Mouse (Mus musculus) ES-Bruce4 (cell line): Measurements from ENCODE around the gene Ippk. TPM values are rescaled to one million over a fixed set of nuclear protein-coding genes. Genes with fewer than 3 reads are reported as not detected.

Experiments
- H3K27ac ChIP-seq: 2 replicates; pipeline ENCODE4 v1.5.1; 2012; ENCODE audit warnings: low read length, inconsistent platforms; ENCODE audit not compliant: insufficient read depth
- H3K27me3 ChIP-seq: 2 replicates; pipeline ENCODE4 v1.6.1; 2012; ENCODE audit warnings: mild to moderate bottlenecking, low read length, inconsistent platforms; ENCODE audit not compliant: control insufficient read depth, poor library complexity, insufficient read depth, severe bottlenecking
- H3K36me3 ChIP-seq: 2 replicates; pipeline ENCODE4 v1.6.1; 2012; ENCODE audit warnings: inconsistent platforms, mild to moderate bottlenecking, low read length, moderate library complexity; ENCODE audit not compliant: control insufficient read depth, poor library complexity, insufficient read depth, severe bottlenecking
- H3K4me1 ChIP-seq: one replicate; pipeline ENCODE4 v1.8.1; 2011; ENCODE audit warnings: low read length; ENCODE audit not compliant: control insufficient read depth, insufficient read depth
- H3K4me3 ChIP-seq: 2 replicates; pipeline ENCODE4 v1.5.1; 2011; ENCODE audit warnings: low read depth, mild to moderate bottlenecking, low read length
- H3K9ac ChIP-seq: 2 replicates; pipeline ENCODE4 v1.6.1; 2012; ENCODE audit warnings: low read depth, mild to moderate bottlenecking, inconsistent platforms; ENCODE audit not compliant: poor library complexity, severe bottlenecking
- H3K9me3 ChIP-seq: replicated peaks from 2 replicates; pipeline ENCODE4 v1.6.1; 2012; ENCODE audit warnings: mild to moderate bottlenecking, low read length, inconsistent platforms; ENCODE audit not compliant: control insufficient read depth, poor library complexity, insufficient read depth, severe bottlenecking
- CTCF ChIP-seq: IDR thresholded peaks from one replicate; pipeline ENCODE4 v1.8.1; 2011; ENCODE audit warnings: low read depth, low read length
- EP300 ChIP-seq: IDR thresholded peaks from 2 replicates; pipeline ENCODE4 v1.6.1; 2011; ENCODE audit warnings: low read depth, low read length; ENCODE audit not compliant: insufficient read depth
- POLR2A ChIP-seq: IDR thresholded peaks from one replicate; pipeline ENCODE4 v1.8.1; 2011; ENCODE audit warnings: low read length; ENCODE audit not compliant: insufficient read depth
- polyA plus RNA-seq: library from polyadenylated mRNA; stranded (reverse); fragments of >200 nt; gene quantifications from 2 replicates; pipeline ENCODE4 v1.2.4, GENCODE M21; 2011; ENCODE audit warnings: low read depth; ENCODE audit not compliant: missing spikeins, insufficient read depth, insufficient read length

Gene Ippk
- polyA plus RNA-seq, 1 experiment: 16.4 TPM

DNA sequence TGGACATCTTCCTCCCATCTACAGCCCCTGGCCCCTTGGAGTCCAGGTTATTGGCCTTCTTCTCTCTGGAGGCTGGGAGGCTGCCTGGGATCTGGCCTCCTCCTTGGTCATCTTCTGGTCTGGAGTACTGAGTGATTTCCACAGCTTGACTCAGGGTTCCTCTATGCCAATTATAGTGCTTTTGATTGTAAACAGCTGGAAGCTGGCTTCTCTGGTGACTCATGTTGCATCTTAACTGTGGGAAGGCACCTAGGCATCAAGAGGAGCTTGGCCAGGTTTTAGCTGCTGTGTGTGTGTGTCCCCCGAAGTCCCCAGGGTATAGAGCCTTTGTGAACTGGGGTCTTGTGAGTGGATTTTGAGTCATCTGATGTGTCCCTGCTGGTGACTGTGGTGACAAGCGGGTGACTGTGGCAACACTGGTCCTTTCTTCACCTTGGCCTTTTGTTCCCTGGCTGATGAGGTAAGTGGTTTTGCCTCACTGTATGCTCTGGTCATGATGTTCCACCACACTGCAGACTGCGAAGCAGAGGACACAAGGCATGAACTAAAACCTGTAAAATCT, 26.1 kb upstream of the Ippk start:
- no peaks in the 10 kb centered on the region for H3K9me3 ChIP-seq
- H3K36me3 ChIP-seq: no peaks in the 10 kb centered on the region
- H3K9ac ChIP-seq: no peak overlapping the region
- no peaks in the 10 kb centered on the region for H3K27me3 ChIP-seq
- TF ChIP-seq EP300: no peak
- no peak for TF ChIP-seq POLR2A
- TF ChIP-seq CTCF: no peak
- H3K4me1 ChIP-seq: no peaks in the 10 kb centered on the region
- no peak overlapping the region for H3K27ac ChIP-seq
- H3K4me3 ChIP-seq: no peak overlapping the region

GRCm38 (mm10) chr13:49396798-49397197, 24.3 kb upstream of the Ippk start:
- H3K9me3 ChIP-seq: no peaks in the 10 kb centered on the region
- TF ChIP-seq EP300 (no peak), POLR2A (no peak), CTCF (no peak)

GRCm38 (mm10) chr13:49398191-49398590, 22.9 kb upstream of the Ippk start:
- no peak overlapping the region for H3K9ac ChIP-seq
- H3K9me3 ChIP-seq: no peaks in the 10 kb centered on the region
- no peak for TF ChIP-seq CTCF
- no peak for TF ChIP-seq POLR2A
- no peaks in the 10 kb centered on the region for H3K27me3 ChIP-seq
- H3K27ac ChIP-seq: no peak overlapping the region
- no peaks in the 10 kb centered on the region for H3K4me1 ChIP-seq
- no peak overlapping the region for H3K4me3 ChIP-seq
- H3K36me3 ChIP-seq: no peaks in the 10 kb centered on the region

More at GRCm38 (mm10) chr13:49396798-49397197, 24.3 kb upstream of the Ippk start:
- H3K4me1 ChIP-seq: no peaks in the 10 kb centered on the region
- H3K36me3 ChIP-seq: no peaks in the 10 kb centered on the region
- H3K27me3 ChIP-seq: no peaks in the 10 kb centered on the region
- no peak overlapping the region for H3K4me3 ChIP-seq
- no peak overlapping the region for H3K9ac ChIP-seq
- no peak overlapping the region for H3K27ac ChIP-seq

DNA sequence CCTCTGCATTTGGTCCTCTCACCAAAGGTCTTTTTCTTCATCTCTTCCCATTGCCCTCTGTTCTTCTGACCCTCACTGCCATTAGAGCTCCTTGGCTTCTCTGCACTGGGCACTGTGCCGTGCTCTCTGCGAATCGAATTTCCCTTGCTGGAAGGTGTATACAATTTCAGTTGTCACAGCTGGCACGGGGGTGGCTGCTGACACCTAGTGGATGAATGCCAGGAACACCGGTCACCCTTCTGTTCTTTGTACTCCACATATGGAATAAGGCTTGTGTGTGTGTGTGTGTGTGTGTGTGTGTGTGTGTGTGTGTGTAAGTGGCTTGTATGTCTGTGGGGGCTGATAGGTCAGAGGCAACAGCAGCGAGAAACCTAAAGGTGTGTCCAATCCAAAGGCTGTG, 20.9 kb upstream of the Ippk start:
- Histone ChIP-seq H3K9me3 (no peaks in the 10 kb centered on the region), H3K27me3 (no peaks in the 10 kb centered on the region), H3K9ac (no peak overlapping the region), H3K27ac (no peak overlapping the region), H3K4me1 (no peaks in the 10 kb centered on the region), H3K36me3 (no peaks in the 10 kb centered on the region), H3K4me3 (no peak overlapping the region)
- TF ChIP-seq POLR2A (no peak), EP300 (no peak), CTCF (peak; percentile 61)

GRCm38 (mm10) chr13:49402628-49403027, 18.4 kb upstream of the Ippk start:
- H3K27ac ChIP-seq: no peak overlapping the region
- no peak overlapping the region for H3K4me3 ChIP-seq
- H3K9ac ChIP-seq: no peak overlapping the region
- no peaks in the 10 kb centered on the region for H3K36me3 ChIP-seq
- H3K27me3 ChIP-seq: no peaks in the 10 kb centered on the region
- TF ChIP-seq EP300: no peak
- no peak for TF ChIP-seq CTCF
- TF ChIP-seq POLR2A: no peak
- H3K4me1 ChIP-seq: no peaks in the 10 kb centered on the region
- no peaks in the 10 kb centered on the region for H3K9me3 ChIP-seq

GRCm38 (mm10) chr13:49407795-49408194, 13.3 kb upstream of the Ippk start:
- no peak for TF ChIP-seq CTCF
- no peak for TF ChIP-seq POLR2A
- no peak for TF ChIP-seq EP300
- Histone ChIP-seq H3K4me3 (no peak overlapping the region), H3K27me3 (no peaks in the 10 kb centered on the region), H3K9ac (no peak overlapping the region), H3K9me3 (no peaks in the 10 kb centered on the region), H3K36me3 (no peaks in the 10 kb centered on the region), H3K4me1 (no peaks in the 10 kb centered on the region), H3K27ac (no peak overlapping the region)
